Comparison of ENCODE assay signal across 12 mouse cellular contexts in genomic region chr10:25246173-25246572, GRCm38 (mm10).
DNase-seq lines count a peak whose midpoint lies in the region; ATAC-seq and TF ChIP-seq lines count a peak whose summit lies in the region.
"Had no signal": no experiment of that assay in that cellular context is flagged by ENCODE, and none has a peak within 500 bp of the region (broad histone marks: within the 10 kb centered on the region; RNA-seq: fewer than 3 reads in every experiment).

No protein-coding gene starts in this region.

- H3K4me1 ChIP-seq in bone marrow, adult 2 months (ENCODE audit: control insufficient read depth, insufficient read depth, low read length), result no peaks in the 10 kb centered on the region; the same call in 1 of the 2 replicates
- H3K4me1 ChIP-seq in liver, adult 2 months (ENCODE audit: control insufficient read depth, insufficient read depth, low read length), result no peaks in the 10 kb centered on the region
- H3K4me1 ChIP-seq: embryonic facial prominence, embryonic 12.5 days; lung, embryonic 15.5 days had no signal

- no peak overlapping the region for H3K4me3 ChIP-seq in bone marrow, adult 2 months (replicated peaks; ENCODE audit: control insufficient read depth, low read depth, low read length)
- no peak overlapping the region for H3K4me3 ChIP-seq in liver, adult 2 months (ENCODE audit: insufficient read depth, low read depth, low read length)
- H3K4me3 ChIP-seq: embryonic facial prominence, embryonic 12.5 days; lung, embryonic 15.5 days had no signal

- H3K27ac ChIP-seq in bone marrow, adult 2 months (ENCODE audit: control insufficient read depth, insufficient read depth, low read depth, low read length, poor library complexity), result no peak overlapping the region
- H3K27ac ChIP-seq in liver, adult 2 months (replicated peaks; ENCODE audit: insufficient read depth, low read depth, low read length), result no peak overlapping the region
- H3K27ac ChIP-seq: embryonic facial prominence, embryonic 12.5 days; lung, embryonic 15.5 days had no signal

- no peaks in the 10 kb centered on the region for H3K79me2 ChIP-seq in liver, adult 2 months (ENCODE audit: control insufficient read depth, insufficient read depth, low read length)

- H3K9ac ChIP-seq in liver, adult 2 months (ENCODE audit: low read depth, low read length), result no peak overlapping the region
- H3K9ac ChIP-seq: embryonic facial prominence, embryonic 12.5 days; lung, embryonic 15.5 days had no signal

- H3K36me3 ChIP-seq in liver, adult 2 months (ENCODE audit: control insufficient read depth, insufficient read depth, low read length), result no peaks in the 10 kb centered on the region
- H3K36me3 ChIP-seq: embryonic facial prominence, embryonic 12.5 days; lung, embryonic 15.5 days had no signal

- WGBS in bone marrow, adult 2 months, result 68% methylated on average over 4 of the region's 4 CpGs
- 77% methylated on average over 4 of the region's 4 CpGs for WGBS in liver, adult 2 months

- DNase-seq in CD4-positive, CD25-positive, alpha-beta regulatory T cell, adult 2 months (ENCODE audit: low read depth, low spot score), result peak; percentile 35
- DNase-seq in left cerebral cortex, postnatal 4 days, result peak; percentile 29
- no peak for DNase-seq in left cerebral cortex, adult 11 months (ENCODE audit: low spot score)
- no peak for DNase-seq in liver, adult 2 months (ENCODE audit: extremely low read depth, low read depth, low spot score)
- no peak for DNase-seq in adrenal gland, adult 18-20 months (ENCODE audit: low spot score in 2 of 2)
- no peak for DNase-seq in spleen, postnatal 36 days (ENCODE audit: low spot score in 2 of 2)
- DNase-seq: heart, postnatal 14 days; right cerebral cortex, postnatal 25 days had no signal

- H3K27me3 ChIP-seq in liver, adult 2 months (ENCODE audit: control insufficient read depth, insufficient read depth, low read length), result no peaks in the 10 kb centered on the region
- H3K27me3 ChIP-seq: embryonic facial prominence, embryonic 12.5 days; lung, embryonic 15.5 days had no signal

- no peak for ATAC-seq in CD4-positive, CD25-positive, alpha-beta regulatory T cell, adult 4 months

- intact Hi-C loops in left cerebral cortex, postnatal 4 days (cut with DNase I), result no loop called here

- no peak for TF ChIP-seq POLR2A in bone marrow, adult 2 months (IDR thresholded peaks at IDR 0.05; ENCODE audit: borderline replicate concordance, control insufficient read depth, low read depth, low read length)
- TF ChIP-seq POLR2A in liver, adult 2 months (IDR thresholded peaks at IDR 0.05; ENCODE audit: extremely low read depth, insufficient read depth, low read length), result no peak

- TF ChIP-seq CTCF in bone marrow, adult 2 months (IDR thresholded peaks at IDR 0.05; ENCODE audit: control insufficient read depth, insufficient read depth, low read length), result peak; percentile 38; the same call in 1 of the 2 replicates
- peak; percentile 26; the same call in 1 of the 2 replicates for TF ChIP-seq CTCF in liver, adult 2 months (IDR thresholded peaks at IDR 0.05; ENCODE audit: low read depth, low read length)

Comparison
In these comparisons a context has a peak if more than half of its experiments do, and no peak if none do; other contexts are left out.
1. DNase-seq: peak in CD4-positive, CD25-positive, alpha-beta regulatory T cell, adult 2 months (single experiment) and left cerebral cortex, postnatal 4 days (single experiment); none in left cerebral cortex, adult 11 months (single experiment), liver, adult 2 months (single experiment), adrenal gland, adult 18-20 months (0 of 2) and spleen, postnatal 36 days (0 of 2).